Mouse (Mus musculus): Measurements from ENCODE around the gene Eif1ax.
"Not testable (repeated sequence)": the region's sequence is repeated elsewhere in the genome, so short reads cannot be mapped to it uniquely, and the experiment has no call there.

The Eif1ax gene

DNA sequence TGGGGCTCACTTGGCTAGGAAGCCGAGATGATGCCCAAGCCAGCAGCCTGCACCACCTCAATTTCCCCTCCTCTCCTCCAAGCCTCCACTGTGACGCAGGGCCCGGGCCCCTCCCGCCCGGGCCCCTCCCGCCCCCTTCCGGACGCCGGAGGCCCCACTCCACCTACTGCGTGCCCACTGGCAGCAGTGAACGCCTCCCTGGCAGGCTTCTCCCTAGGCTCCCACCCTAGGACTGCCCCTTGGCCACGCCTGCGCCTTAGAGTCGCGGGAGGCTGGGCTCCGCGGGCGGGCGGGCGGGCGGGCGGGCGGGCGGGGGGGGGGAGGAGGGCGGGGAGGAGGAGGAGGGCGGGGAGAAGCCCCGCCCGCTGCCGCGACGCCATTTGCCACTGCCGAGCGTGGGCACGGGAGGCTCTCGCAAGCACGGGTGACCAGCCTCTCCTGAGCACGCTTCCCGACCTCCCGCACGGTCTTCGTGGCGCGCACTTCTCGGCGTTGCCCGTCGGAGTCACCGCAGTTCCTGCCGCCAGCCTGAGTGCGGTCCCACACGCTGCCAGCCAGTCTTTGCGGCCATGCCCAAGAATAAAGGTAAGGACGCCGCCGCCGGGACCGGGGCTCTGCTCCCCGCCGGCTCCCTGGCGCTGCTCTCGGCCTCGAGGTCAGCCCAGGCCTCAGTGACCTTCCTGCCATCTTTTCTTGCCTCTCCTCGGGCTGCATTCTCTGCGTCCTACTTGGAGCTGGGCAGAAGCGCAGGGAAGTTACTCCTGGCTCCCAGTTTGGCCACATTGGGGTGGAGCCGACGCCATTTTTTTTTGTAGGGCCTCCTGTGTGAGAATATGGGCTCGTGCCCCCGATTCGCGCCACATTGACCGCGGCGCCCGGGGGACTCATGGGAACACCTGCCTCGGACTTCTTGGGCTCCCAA, at the start of gene Eif1ax:
TSS of gene Eif1ax (plus strand) at position 348 of the 922 bp plus-strand sequence.
- in situ Hi-C loops (cut with MseI, MboI) = no loop called here

DNA sequence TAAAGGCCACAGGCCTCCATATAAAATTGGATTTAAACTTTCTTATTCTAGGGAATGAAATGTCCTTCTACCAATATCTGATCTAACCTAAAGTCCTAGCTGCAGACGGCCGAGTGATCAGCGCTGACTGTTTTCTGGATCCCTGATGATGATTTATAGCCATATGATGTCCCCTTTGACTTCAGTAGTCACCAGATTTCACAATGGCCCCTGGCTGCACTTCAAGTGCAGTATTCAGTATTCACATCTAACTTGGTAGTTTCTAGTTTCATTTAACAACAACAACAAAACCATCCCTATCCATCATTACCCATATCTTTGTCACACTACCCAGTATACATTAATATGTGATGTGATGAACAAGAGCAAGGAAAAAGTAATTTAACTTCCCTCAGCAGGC, 7.5 kb upstream of the Eif1ax start:
- in situ Hi-C loops (cut with MseI, MboI) = no loop called here

DNA sequence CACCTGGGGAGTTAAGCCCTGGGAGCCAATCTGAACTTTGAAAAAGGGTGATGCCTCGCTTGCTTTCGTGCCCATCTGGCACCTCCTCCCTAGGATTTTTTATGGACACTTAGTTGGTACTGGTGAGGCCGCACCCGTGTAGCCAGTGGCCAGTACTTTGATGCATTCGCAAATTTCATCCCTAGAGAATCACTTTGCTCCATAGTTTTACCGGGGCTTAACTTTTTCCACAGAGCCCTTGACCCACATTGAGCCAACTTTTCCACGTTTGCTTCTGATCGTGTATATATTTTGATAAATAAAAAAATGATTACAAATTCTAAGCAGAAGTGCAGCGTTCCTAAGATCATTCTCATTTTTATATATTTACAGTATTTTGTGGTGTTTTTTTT, 771 bp downstream of the Eif1ax start:
- in situ Hi-C loops (cut with MseI, MboI) = no loop called here

DNA sequence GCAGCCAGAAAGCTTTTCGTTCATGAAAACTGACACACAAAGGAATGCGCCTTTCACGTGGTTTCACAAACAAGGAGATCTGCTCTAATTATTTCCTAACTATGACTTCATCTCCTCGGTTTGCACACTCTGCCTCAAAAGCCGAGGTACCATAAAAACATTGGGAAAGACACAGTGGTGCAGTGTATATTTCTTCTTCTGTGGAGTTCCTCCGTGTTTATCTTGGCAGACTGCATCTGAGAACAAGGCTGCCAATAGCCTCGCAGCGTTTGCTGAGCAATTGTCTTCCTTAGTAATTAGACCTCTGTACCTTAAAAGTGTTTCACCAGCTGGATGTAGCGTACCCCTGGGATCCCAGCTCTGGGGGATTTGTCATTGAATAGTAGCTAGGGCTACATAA, 15.1 kb downstream of the Eif1ax start:
- in situ Hi-C loops (cut with MseI, MboI) = no loop called here

DNA sequence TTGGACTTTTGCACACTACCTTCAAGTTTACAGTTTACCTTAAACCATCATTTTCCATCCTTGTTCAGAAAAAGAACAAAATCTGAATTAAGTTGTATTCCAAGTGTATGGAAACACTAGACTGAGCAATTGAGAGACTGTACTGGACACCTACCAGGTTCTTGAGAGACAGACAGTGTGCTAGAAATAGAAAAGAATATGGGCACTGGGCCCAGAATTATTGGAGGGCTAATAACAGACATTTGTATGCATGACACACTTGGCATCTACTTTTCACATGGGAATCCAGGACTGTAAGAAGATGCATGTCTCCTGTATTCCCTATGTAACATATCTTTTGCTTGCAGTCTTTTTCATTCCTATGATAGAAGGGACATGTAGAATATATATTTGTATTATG, 17.0 kb downstream of the Eif1ax start:
- in situ Hi-C loops (cut with MseI, MboI) = no loop called here

DNA sequence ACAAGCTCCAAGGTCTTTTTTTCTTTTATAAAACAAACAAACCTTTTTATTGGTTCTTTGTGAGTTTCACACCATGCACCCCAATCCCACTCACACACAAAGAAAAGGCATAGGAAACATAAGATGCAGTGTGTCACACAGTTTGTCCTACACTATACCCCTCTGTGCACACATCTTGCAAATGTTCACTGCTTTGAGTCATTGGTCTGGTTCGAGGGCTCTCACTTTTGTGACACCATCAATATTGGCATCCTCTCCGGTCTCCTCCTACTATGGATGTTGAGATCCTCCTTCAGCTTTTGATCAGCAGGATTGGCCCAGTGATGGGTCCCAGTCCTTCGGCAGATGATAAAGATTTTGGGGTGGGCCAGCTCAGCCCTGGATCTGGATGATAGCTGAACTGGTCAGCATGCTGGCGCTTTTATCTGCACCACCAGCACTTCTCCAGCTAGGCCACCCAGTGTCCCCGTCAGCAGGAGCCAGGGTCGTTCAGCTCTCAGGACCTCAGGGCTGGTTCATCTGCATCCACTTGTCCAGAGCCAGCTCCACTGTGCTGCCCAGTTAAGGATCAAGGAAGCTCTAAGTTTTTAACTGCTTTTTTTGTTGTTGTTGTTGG, 18.5 kb downstream of the Eif1ax start:
- in situ Hi-C loops (cut with MseI, MboI) = no loop called here

DNA sequence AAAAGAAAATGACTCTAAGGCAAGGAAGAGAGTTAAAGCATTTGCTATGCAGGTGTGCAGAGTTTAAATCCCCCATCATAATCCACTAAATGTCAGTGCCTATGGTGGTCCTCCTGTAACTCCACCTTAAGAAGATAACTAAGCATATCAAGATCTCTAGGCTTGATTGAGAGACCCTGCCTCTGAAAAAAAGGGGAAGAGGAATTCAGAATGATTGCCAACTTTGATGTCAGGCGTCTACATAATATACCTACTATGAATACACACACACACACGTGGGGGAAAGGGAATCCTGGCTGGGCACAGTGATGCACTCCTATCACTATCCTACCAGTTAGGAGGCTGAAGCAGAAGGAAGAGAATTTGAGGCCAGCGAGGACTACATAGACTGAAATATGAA, 19.3 kb downstream of the Eif1ax start:
- in situ Hi-C loops (cut with MseI, MboI) = no loop called here

DNA sequence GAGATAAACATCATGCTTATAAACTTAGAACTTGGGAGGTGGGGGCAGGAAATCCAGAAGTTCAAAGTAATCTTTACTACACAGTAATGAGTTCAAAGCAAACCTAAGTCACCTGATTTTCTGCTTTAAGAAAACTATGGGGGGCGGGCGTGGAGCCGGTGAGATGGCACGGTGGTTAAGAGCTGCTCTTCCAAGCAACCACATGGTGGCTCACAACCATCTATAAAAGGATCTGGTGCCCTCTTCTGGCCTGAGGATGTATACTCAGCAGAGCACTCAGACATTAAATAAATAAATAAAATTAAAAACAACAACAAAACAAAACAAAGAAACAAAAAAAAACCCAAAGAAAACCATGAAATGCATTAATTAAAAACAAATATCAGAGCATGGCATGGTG, 37.3 kb downstream of the Eif1ax start:
- in situ Hi-C loops (cut with MseI, MboI) = no loop called here

DNA sequence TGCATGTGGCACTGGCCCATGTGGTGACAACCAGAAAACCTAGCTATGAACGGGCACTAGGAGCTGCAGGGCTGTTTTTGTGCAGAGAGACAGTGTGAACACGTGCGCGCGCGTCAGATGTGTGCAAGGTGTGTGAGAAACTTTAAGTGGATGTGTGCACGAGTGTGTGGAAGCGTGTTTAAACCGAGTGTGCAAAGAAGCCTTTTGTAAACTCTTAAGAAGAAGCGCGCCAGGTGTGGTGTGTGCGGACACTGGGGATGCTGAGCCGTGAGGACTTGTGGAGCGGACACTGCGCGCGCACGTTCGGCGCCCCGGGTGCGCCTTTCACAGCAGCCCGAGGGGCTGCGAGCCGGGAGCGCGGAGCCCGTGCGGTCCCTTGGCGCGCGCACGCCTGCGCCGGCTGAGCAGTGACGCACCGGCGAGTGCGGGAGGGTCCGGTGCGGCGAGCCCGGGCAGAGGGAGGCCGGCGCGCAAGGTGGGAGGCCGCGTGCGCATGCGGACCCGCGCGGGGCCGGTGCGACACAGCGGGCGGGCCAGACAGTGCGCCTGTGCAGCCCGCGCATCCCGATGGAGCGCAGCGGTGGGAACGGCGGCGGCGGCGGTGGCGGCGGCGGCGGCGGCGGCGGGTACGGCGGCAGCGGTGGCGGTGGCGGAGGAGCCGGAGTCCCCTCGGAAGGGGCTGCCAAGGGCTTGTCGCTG, 42.3 kb downstream of the Eif1ax start, which contains the start of gene Map7d2:
TSS of gene Map7d2 (plus strand) at position 443 of the 699 bp plus-strand sequence.
- in situ Hi-C loops (cut with MseI, MboI) = no loop called here

DNA sequence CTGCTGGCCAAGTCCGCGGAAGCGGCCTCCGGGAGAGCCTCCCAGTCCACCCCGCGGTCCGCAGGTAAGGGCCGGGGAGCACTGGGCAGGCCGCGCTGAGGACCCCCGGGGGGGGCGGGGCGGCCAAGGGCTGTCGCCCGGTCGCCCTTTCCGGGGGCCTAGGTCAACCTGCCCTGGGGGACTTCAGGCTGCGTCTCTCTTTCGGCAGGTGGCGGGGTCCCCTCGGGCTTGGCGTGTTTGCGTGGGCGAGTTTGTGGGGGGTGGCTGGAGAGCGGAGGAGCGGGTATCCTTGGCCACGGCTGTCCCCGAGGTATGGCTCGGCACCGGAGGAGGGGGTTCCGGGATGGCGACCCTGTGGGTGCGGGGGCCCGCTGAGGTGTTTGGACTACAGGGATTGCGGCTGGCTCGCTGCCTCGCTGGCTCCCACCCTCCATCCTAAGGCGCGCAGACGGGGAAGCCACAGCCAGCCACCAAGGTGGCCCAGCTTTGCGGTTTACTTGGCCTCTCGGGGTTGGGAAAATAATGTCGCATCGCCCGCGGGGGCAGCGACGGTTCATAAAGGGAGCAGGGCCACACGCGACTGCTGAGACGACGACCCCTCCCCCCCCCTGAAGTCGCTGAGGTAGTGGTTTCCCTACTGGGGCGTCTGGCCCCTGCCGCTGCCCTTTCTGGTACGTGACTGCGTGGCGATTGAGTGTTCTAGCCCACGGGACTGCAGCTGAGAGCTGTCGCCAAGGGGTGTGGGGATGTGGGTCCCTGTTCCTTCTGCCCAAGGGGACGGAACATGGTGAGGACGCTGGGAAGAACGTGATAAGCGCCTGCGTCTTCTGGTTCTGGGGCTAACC, 43.1 kb downstream of the Eif1ax start:
- in situ Hi-C loops (cut with MseI, MboI) = no loop called here

DNA sequence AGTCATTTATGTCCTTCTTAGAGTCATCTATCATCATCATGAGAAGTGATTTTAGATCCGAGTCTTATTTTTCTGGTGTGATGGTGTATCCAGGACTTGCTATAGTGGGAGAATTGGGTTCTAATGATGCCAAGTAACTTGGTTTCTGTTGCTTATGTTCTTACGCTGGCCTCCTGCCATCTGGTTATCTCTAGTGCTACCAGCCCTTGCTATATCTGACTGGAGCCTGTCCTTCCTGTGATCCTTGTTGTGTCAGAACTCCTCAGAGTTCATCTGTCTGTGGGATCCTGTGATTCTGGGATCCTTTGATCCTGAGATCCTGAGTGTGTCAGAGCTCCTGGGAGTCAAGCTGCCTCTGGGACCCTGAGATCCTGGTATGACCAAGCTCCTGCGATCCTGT, 58.5 kb downstream of the Eif1ax start:
- in situ Hi-C loops (cut with MseI, MboI) = not testable (repeated sequence)
